Mouse (Mus musculus) ES-Bruce4 (cell line): ENCODE results near the gene Myog. TPM values are rescaled to one million over a fixed set of nuclear protein-coding genes. Genes with fewer than 3 reads are reported as not detected.
"Not testable (repeated sequence)": the region's sequence is repeated elsewhere in the genome, so short reads cannot be mapped to it uniquely, and the experiment has no call there.

Source experiments
- H3K27ac ChIP-seq: 2 replicates; pipeline ENCODE4 v1.5.1; 2012; ENCODE audit warnings: low read length, inconsistent platforms; ENCODE audit not compliant: insufficient read depth
- H3K27me3 ChIP-seq: 2 replicates; pipeline ENCODE4 v1.6.1; 2012; ENCODE audit warnings: mild to moderate bottlenecking, low read length, inconsistent platforms; ENCODE audit not compliant: control insufficient read depth, poor library complexity, insufficient read depth, severe bottlenecking
- H3K36me3 ChIP-seq: 2 replicates; pipeline ENCODE4 v1.6.1; 2012; ENCODE audit warnings: inconsistent platforms, mild to moderate bottlenecking, low read length, moderate library complexity; ENCODE audit not compliant: control insufficient read depth, poor library complexity, insufficient read depth, severe bottlenecking
- H3K4me1 ChIP-seq: one replicate; pipeline ENCODE4 v1.8.1; 2011; ENCODE audit warnings: low read length; ENCODE audit not compliant: control insufficient read depth, insufficient read depth
- H3K4me3 ChIP-seq: 2 replicates; pipeline ENCODE4 v1.5.1; 2011; ENCODE audit warnings: low read depth, mild to moderate bottlenecking, low read length
- H3K9ac ChIP-seq: 2 replicates; pipeline ENCODE4 v1.6.1; 2012; ENCODE audit warnings: low read depth, mild to moderate bottlenecking, inconsistent platforms; ENCODE audit not compliant: poor library complexity, severe bottlenecking
- H3K9me3 ChIP-seq: replicated peaks from 2 replicates; pipeline ENCODE4 v1.6.1; 2012; ENCODE audit warnings: mild to moderate bottlenecking, low read length, inconsistent platforms; ENCODE audit not compliant: control insufficient read depth, poor library complexity, insufficient read depth, severe bottlenecking
- CTCF ChIP-seq: IDR thresholded peaks from one replicate; pipeline ENCODE4 v1.8.1; 2011; ENCODE audit warnings: low read depth, low read length
- EP300 ChIP-seq: IDR thresholded peaks from 2 replicates; pipeline ENCODE4 v1.6.1; 2011; ENCODE audit warnings: low read depth, low read length; ENCODE audit not compliant: insufficient read depth
- POLR2A ChIP-seq: IDR thresholded peaks from one replicate; pipeline ENCODE4 v1.8.1; 2011; ENCODE audit warnings: low read length; ENCODE audit not compliant: insufficient read depth
- polyA plus RNA-seq: library from polyadenylated mRNA; stranded (reverse); fragments of >200 nt; gene quantifications from 2 replicates; pipeline ENCODE4 v1.2.4, GENCODE M21; 2011; ENCODE audit warnings: low read depth; ENCODE audit not compliant: missing spikeins, insufficient read depth, insufficient read length

The Myog gene
- polyA plus RNA-seq, 1 experiment, result not detected

- H3K27me3 ChIP-seq, result no peaks in the 10 kb centered on the region
- no peak overlapping the region for H3K9ac ChIP-seq
- TF ChIP-seq POLR2A, result no peak
- TF ChIP-seq EP300, result no peak
- no peaks in the 10 kb centered on the region for H3K4me1 ChIP-seq
- no peak overlapping the region for H3K27ac ChIP-seq
- no peak overlapping the region for H3K4me3 ChIP-seq
- no peaks in the 10 kb centered on the region for H3K36me3 ChIP-seq
- H3K9me3 ChIP-seq, result no peaks in the 10 kb centered on the region
These were observed 44.6 kb upstream of the Myog start for GRCm38 (mm10) chr1:134245004-134245717.

DNA sequence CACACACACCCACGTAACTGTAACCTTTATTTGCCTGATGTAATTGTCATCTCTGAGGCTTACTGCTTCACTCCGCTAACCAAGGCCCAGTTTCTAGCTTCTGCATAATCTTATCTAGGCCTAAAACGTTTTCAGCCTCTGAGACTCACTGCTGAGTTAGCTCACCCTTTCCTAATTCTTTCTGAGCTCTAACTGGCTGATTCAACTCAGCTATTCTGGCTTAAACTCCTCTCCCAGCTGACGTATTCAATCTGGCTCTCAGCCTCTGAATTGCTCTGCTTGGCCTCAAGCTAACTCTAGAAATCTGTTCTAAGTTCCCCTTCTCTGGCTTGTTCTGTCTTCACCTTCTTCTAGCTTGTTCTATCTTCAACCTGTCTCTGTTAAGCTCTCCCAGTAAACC is 43.2 kb upstream of the Myog start:
- TF ChIP-seq POLR2A (no peak), CTCF (no peak), EP300 (no peak)
- Histone ChIP-seq H3K36me3 (no peaks in the 10 kb centered on the region), H3K27ac (no peak overlapping the region), H3K9me3 (no peaks in the 10 kb centered on the region), H3K27me3 (no peaks in the 10 kb centered on the region), H3K9ac (no peak overlapping the region), H3K4me3 (no peak overlapping the region), H3K4me1 (no peaks in the 10 kb centered on the region)

DNA sequence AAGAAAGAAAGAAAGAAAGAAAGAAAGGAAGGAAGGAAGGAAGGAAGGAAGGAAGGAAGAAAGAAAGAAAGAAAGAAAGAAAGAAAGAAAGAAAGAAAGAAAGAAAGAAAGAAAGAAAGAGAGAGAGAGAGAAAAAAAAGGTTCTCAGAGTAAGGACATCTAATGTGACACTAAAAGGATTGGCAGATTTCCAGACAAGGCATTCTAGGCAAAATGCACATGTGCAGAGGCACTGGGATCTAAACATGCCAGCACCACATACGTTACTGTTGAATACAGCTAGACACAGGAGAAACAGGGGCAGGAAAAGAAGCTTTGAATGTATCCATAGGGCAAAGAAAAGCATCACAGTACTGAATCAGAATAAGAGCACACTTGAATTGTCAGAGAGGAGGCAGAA is 40.1 kb upstream of the Myog start:
- not testable (repeated sequence) for H3K27me3 ChIP-seq, H3K9ac ChIP-seq, H3K36me3 ChIP-seq, H3K27ac ChIP-seq, H3K4me3 ChIP-seq, H3K4me1 ChIP-seq, H3K9me3 ChIP-seq

- H3K27ac ChIP-seq, result no peak overlapping the region
- no peaks in the 10 kb centered on the region for H3K27me3 ChIP-seq
- no peaks in the 10 kb centered on the region for H3K36me3 ChIP-seq
- H3K9ac ChIP-seq, result no peak overlapping the region
- peaks cover 7% of the 10 kb centered on the region; the same call in 1 of the 2 replicates for H3K9me3 ChIP-seq
- no peak overlapping the region for H3K4me3 ChIP-seq
- no peak for TF ChIP-seq CTCF
- TF ChIP-seq EP300, result no peak
- no peak for TF ChIP-seq POLR2A
- no peaks in the 10 kb centered on the region for H3K4me1 ChIP-seq
These were observed 25.4 kb upstream of the Myog start for GRCm38 (mm10) chr1:134264341-134264740.

DNA sequence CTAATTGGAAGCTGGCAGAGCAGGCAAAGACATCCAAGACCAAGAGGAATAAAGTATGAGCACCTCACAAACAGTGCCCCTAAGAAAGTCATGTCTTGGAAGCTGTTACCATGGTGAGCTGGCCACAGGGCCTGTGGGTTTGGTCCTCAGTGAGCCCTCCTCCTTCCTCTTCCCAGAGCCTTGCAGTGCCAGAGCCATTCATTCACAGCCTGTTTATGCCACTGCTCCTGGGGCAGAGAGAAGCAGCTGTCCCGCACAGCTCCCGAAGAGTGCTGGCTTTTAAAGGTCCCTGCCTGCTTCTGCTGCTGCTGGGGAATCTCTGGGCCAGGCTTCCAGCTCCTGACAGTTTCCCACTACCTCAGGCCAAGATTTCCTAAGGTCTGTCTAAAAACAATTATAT is 24.0 kb upstream of the Myog start:
- peaks cover 5% of the 10 kb centered on the region; the same call in 1 of the 2 replicates for H3K9me3 ChIP-seq
- TF ChIP-seq POLR2A (no peak), EP300 (no peak), CTCF (no peak)
- no peaks in the 10 kb centered on the region for H3K36me3 ChIP-seq
- H3K4me3 ChIP-seq, result no peak overlapping the region
- H3K27ac ChIP-seq, result no peak overlapping the region
- no peaks in the 10 kb centered on the region for H3K4me1 ChIP-seq
- H3K27me3 ChIP-seq, result no peaks in the 10 kb centered on the region
- H3K9ac ChIP-seq, result no peak overlapping the region

GRCm38 (mm10) chr1:134270026-134270425 is 19.8 kb upstream of the Myog start:
- Histone ChIP-seq H3K9me3 (no peaks in the 10 kb centered on the region), H3K4me3 (peak overlapping the region; percentile 64), H3K27ac (peak overlapping the region; percentile 66), H3K27me3 (no peaks in the 10 kb centered on the region), H3K4me1 (no peaks in the 10 kb centered on the region), H3K36me3 (no peaks in the 10 kb centered on the region), H3K9ac (peak overlapping the region; percentile 12; the same call in 1 of the 2 replicates)
- TF ChIP-seq CTCF (no peak), POLR2A (peak; percentile 38)
